In the genomic region with DNA sequence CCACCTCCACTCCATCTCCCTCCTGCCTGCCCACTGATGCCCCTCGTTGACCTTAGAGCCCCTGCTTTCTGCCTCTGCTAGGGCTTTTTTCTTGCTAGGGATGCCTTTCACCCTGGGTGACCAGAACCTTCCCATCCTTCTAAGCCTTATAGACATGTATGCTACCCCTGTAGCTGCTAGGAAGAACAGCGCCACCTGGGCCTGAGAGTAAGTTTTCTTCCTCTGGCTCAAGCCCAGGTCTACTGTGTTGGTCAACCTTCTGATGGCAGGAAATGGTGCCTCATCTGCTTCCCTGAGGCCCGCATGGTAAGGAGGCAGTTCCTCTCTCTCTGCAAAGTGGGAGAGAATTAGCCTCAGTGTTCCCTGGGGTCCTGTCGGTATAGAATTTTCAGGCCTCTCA, we compare ENCODE assay signal across 23 mouse cellular contexts. TPM values are rescaled to one million over a fixed set of nuclear protein-coding genes. Genes with fewer than 3 reads are reported as not detected.
DNase-seq lines count a peak whose midpoint lies in the region; ATAC-seq and TF ChIP-seq lines count a peak whose summit lies in the region.
"Had no signal": no experiment of that assay in that cellular context is flagged by ENCODE, and none has a peak within 500 bp of the region (broad histone marks: within the 10 kb centered on the region; RNA-seq: fewer than 3 reads in every experiment).

No protein-coding gene starts in this region.

- ATAC-seq in heart, postnatal 0 days (ENCODE audit: insufficient read depth, low read depth) = no peak
- no peak for ATAC-seq in heart, embryonic 12.5 days (ENCODE audit: insufficient number of reproducible peaks, low FRiP score)
- ATAC-seq in liver, embryonic 14.5 days (ENCODE audit: insufficient read depth) = no peak
- ATAC-seq in liver, embryonic 11.5 days (replicated peaks; ENCODE audit: low FRiP score) = no peak
- ATAC-seq: activated CD4-positive, CD25-positive, alpha-beta regulatory T cell, adult 4 months had no signal

- no peaks in the 10 kb centered on the region for H3K9me3 ChIP-seq in heart, postnatal 0 days (replicated peaks; ENCODE audit: control insufficient read depth, low read length)
- H3K9me3 ChIP-seq in heart, embryonic 12.5 days (replicated peaks) = no peaks in the 10 kb centered on the region
- no peaks in the 10 kb centered on the region for H3K9me3 ChIP-seq in liver, embryonic 14.5 days (ENCODE audit: control insufficient read depth, low read length)
- no peaks in the 10 kb centered on the region for H3K9me3 ChIP-seq in liver, embryonic 11.5 days (ENCODE audit: control insufficient read depth, low read length)
- H3K9me3 ChIP-seq: embryonic facial prominence, embryonic 13.5 days; heart, embryonic 15.5 days; limb, embryonic 13.5 days; midbrain, embryonic 10.5 days; neural tube, embryonic 12.5 days had no signal

- H3K27me3 ChIP-seq in heart, postnatal 0 days (ENCODE audit: control insufficient read depth, insufficient read depth, low read length) = peaks cover 25% of the 10 kb centered on the region
- peaks cover 73% of the 10 kb centered on the region for H3K27me3 ChIP-seq in heart, embryonic 12.5 days (replicated peaks)
- H3K27me3 ChIP-seq in liver, embryonic 14.5 days (ENCODE audit: control insufficient read depth, insufficient read depth, low read length) = no peaks in the 10 kb centered on the region; the same call in 1 of the 2 replicates
- peaks cover 51% of the 10 kb centered on the region for H3K27me3 ChIP-seq in liver, embryonic 11.5 days (replicated peaks; ENCODE audit: control insufficient read depth, insufficient read depth, low read length)

- WGBS in heart, postnatal 0 days = 74% methylated on average over 4 of the region's 4 CpGs
- WGBS in heart, embryonic 12.5 days = 61% methylated on average over 4 of the region's 4 CpGs
- WGBS in liver, embryonic 14.5 days (ENCODE audit: insufficient replicate concordance) = 37% methylated on average over 4 of the region's 4 CpGs
- WGBS in liver, embryonic 11.5 days = 59% methylated on average over 4 of the region's 4 CpGs
- 37% methylated on average over 4 of the region's 4 CpGs for WGBS in bone marrow, adult 2 months

- no peak for TF ChIP-seq POLR2A in bone marrow, adult 2 months (IDR thresholded peaks at IDR 0.05; ENCODE audit: borderline replicate concordance, control insufficient read depth, low read depth, low read length)

- no peak overlapping the region for H3K9ac ChIP-seq in heart, postnatal 0 days (replicated peaks; ENCODE audit: low read depth, low read length)
- no peak overlapping the region for H3K9ac ChIP-seq in heart, embryonic 12.5 days
- no peak overlapping the region for H3K9ac ChIP-seq in liver, embryonic 14.5 days (replicated peaks)
- no peak overlapping the region for H3K9ac ChIP-seq in liver, embryonic 11.5 days (ENCODE audit: low read depth, low read length)
- H3K9ac ChIP-seq: embryonic facial prominence, embryonic 13.5 days; heart, embryonic 15.5 days; limb, embryonic 13.5 days; neural tube, embryonic 12.5 days had no signal

- H3K4me1 ChIP-seq in heart, postnatal 0 days (ENCODE audit: control insufficient read depth, insufficient read depth) = no peaks in the 10 kb centered on the region
- peaks cover 17% of the 10 kb centered on the region for H3K4me1 ChIP-seq in heart, embryonic 12.5 days (replicated peaks)
- H3K4me1 ChIP-seq in liver, embryonic 14.5 days (replicated peaks; ENCODE audit: control insufficient read depth in 2 of 2, insufficient read depth in 2 of 2, low read length in 1 of 2) = no peaks in the 10 kb centered on the region
- H3K4me1 ChIP-seq in liver, embryonic 11.5 days (replicated peaks; ENCODE audit: control insufficient read depth, insufficient read depth, low read length) = no peaks in the 10 kb centered on the region
- no peaks in the 10 kb centered on the region for H3K4me1 ChIP-seq in bone marrow, adult 2 months (ENCODE audit: control insufficient read depth, insufficient read depth, low read length)

- no peak for DNase-seq in heart, postnatal 0 days (ENCODE audit: low spot score)
- no peak for DNase-seq in liver, embryonic 14.5 days (ENCODE audit: low read depth in 3 of 3, low spot score in 3 of 3)
- no peak for DNase-seq in liver, embryonic 11.5 days (ENCODE audit: low spot score)
- peak; percentile 25 for DNase-seq in A20 (ENCODE audit: low read depth, low spot score)
- no peak for DNase-seq in c-Kit-positive CD71-positive TER-119-positive erythroid progenitor cells, embryonic 14.5 days (ENCODE audit: low spot score)
- DNase-seq in frontal cortex, postnatal 36 days (ENCODE audit: low spot score in 2 of 2) = no peak
- DNase-seq: adrenal gland, postnatal 25 days; cerebellum, adult 2 months; gastrocnemius, postnatal 10 days; heart, adult 2 months; kidney, adult 9 months; lung, postnatal 4 days; thymus, postnatal 25 days had no signal

- TF ChIP-seq CTCF in heart, postnatal 0 days (IDR thresholded peaks at IDR 0.05; ENCODE audit: low read depth) = peak; percentile 18; the same call in 1 of the 2 replicates
- peak; percentile 34; the same call in 1 of the 2 replicates for TF ChIP-seq CTCF in liver, embryonic 14.5 days (IDR thresholded peaks at IDR 0.05; ENCODE audit: low read depth)
- TF ChIP-seq CTCF in bone marrow, adult 2 months (IDR thresholded peaks at IDR 0.05; ENCODE audit: control insufficient read depth, insufficient read depth, low read length) = peak; percentile 33; the same call in 1 of the 2 replicates

- no peak for TF ChIP-seq EP300 in heart, postnatal 0 days (IDR thresholded peaks at IDR 0.05; ENCODE audit: low read depth)
- no peak for TF ChIP-seq EP300 in liver, embryonic 14.5 days (IDR thresholded peaks at IDR 0.05; ENCODE audit: low read depth)

- no peak overlapping the region for H3K27ac ChIP-seq in heart, postnatal 0 days (ENCODE audit: low read depth)
- H3K27ac ChIP-seq in heart, embryonic 12.5 days (ENCODE audit: poor library complexity, severe bottlenecking) = no peak overlapping the region
- H3K27ac ChIP-seq in liver, embryonic 14.5 days = no peak overlapping the region
- no peak overlapping the region for H3K27ac ChIP-seq in liver, embryonic 11.5 days (ENCODE audit: low read depth, low read length)
- no peak overlapping the region for H3K27ac ChIP-seq in bone marrow, adult 2 months (ENCODE audit: control insufficient read depth, insufficient read depth, low read depth, low read length, poor library complexity)
- H3K27ac ChIP-seq: embryonic facial prominence, embryonic 13.5 days; heart, adult 2 months; heart, embryonic 15.5 days; limb, embryonic 13.5 days; midbrain, embryonic 10.5 days; neural tube, embryonic 12.5 days had no signal

- H3K4me2 ChIP-seq in heart, postnatal 0 days (ENCODE audit: low read depth, low read length) = no peak overlapping the region
- no peak overlapping the region for H3K4me2 ChIP-seq in heart, embryonic 12.5 days
- no peak overlapping the region for H3K4me2 ChIP-seq in liver, embryonic 14.5 days (ENCODE audit: low read depth)
- no peak overlapping the region for H3K4me2 ChIP-seq in liver, embryonic 11.5 days
- H3K4me2 ChIP-seq: embryonic facial prominence, embryonic 13.5 days; heart, embryonic 15.5 days; limb, embryonic 13.5 days; neural tube, embryonic 12.5 days had no signal

- H3K4me3 ChIP-seq in heart, postnatal 0 days (ENCODE audit: low read depth, low read length) = no peak overlapping the region
- no peak overlapping the region for H3K4me3 ChIP-seq in heart, embryonic 12.5 days
- no peak overlapping the region for H3K4me3 ChIP-seq in liver, embryonic 14.5 days (ENCODE audit: insufficient read depth in 1 of 2, low read depth in 2 of 2, low read length in 2 of 2)
- no peak overlapping the region for H3K4me3 ChIP-seq in liver, embryonic 11.5 days (ENCODE audit: low read depth, low read length)
- H3K4me3 ChIP-seq in bone marrow, adult 2 months (replicated peaks; ENCODE audit: control insufficient read depth, low read depth, low read length) = no peak overlapping the region
- H3K4me3 ChIP-seq: embryonic facial prominence, embryonic 13.5 days; heart, adult 2 months; heart, embryonic 15.5 days; limb, embryonic 13.5 days; midbrain, embryonic 10.5 days; neural tube, embryonic 12.5 days had no signal

- H3K36me3 ChIP-seq in heart, postnatal 0 days (replicated peaks; ENCODE audit: control insufficient read depth, insufficient read depth, low read length) = no peaks in the 10 kb centered on the region
- H3K36me3 ChIP-seq in heart, embryonic 12.5 days = 0 out of 2 replicates have a peak, but pooled peaks cover 3% of the 10 kb centered on the region
- no peaks in the 10 kb centered on the region for H3K36me3 ChIP-seq in liver, embryonic 14.5 days (replicated peaks; ENCODE audit: control insufficient read depth, insufficient read depth, low read depth)
- H3K36me3 ChIP-seq in liver, embryonic 11.5 days (ENCODE audit: control insufficient read depth, insufficient read depth, low read length) = no peaks in the 10 kb centered on the region
- H3K36me3 ChIP-seq: heart, embryonic 15.5 days had no signal

RNA-seq across cellular contexts. Expression of a gene that starts 11.3 kb away (rescaled TPM):
- 7.3 and 10.6 TPM in 2 replicates for total RNA-seq in heart, postnatal 0 days (2014; rRNA removed; ENCODE audit: low replicate concordance)
- polyA plus RNA-seq in heart, postnatal 0 days (2015; fragmentation: Nextera tagmentation; extraction: Ambion mirVana) = 0.48 and 0.59 TPM in 2 replicates
- 2.6 and 2.7 TPM in 2 replicates for polyA plus RNA-seq in heart, embryonic 12.5 days (2016; fragmentation: Nextera tagmentation; extraction: Ambion mirVana)
- polyA plus RNA-seq in liver, embryonic 14.5 days (2012; rRNA removed) = 0.22 and 0.24 TPM in 2 replicates
- 0.15 TPM in 1 of 2 replicates, not detected in the other for polyA plus RNA-seq in liver, embryonic 14.5 days (2014; fragmentation: Nextera tagmentation; extraction: Ambion mirVana)
- 1.1 and 1.3 TPM in 2 replicates for polyA plus RNA-seq in liver, embryonic 11.5 days (2014; fragmentation: Nextera tagmentation; extraction: Ambion mirVana)
- polyA plus RNA-seq in bone marrow, adult 2 months (2011; ENCODE audit: insufficient read depth, insufficient read length, low replicate concordance, missing spikeins) = not detected in 2 replicates
- total RNA-seq: monocyte, adult 5-6 weeks had no signal
- polyA plus RNA-seq: liver, embryonic 16.5 days had no signal

RNA-seq across cellular contexts. Expression of a gene that starts 51.6 kb away (rescaled TPM):
- total RNA-seq in heart, postnatal 0 days (2014; rRNA removed; ENCODE audit: low replicate concordance) = 21.6 and 67.5 TPM in 2 replicates
- 9.9 and 11.6 TPM in 2 replicates for polyA plus RNA-seq in heart, postnatal 0 days (2015; fragmentation: Nextera tagmentation; extraction: Ambion mirVana)
- 35.8 and 37.9 TPM in 2 replicates for polyA plus RNA-seq in heart, embryonic 12.5 days (2016; fragmentation: Nextera tagmentation; extraction: Ambion mirVana)
- polyA plus RNA-seq in liver, embryonic 14.5 days (2012; rRNA removed) = 2.0 and 3.0 TPM in 2 replicates
- polyA plus RNA-seq in liver, embryonic 14.5 days (2014; fragmentation: Nextera tagmentation; extraction: Ambion mirVana) = 1.5 and 2.3 TPM in 2 replicates
- 4.2 and 6.0 TPM in 2 replicates for polyA plus RNA-seq in liver, embryonic 11.5 days (2014; fragmentation: Nextera tagmentation; extraction: Ambion mirVana)
- polyA plus RNA-seq in bone marrow, adult 2 months (2011; ENCODE audit: insufficient read depth, insufficient read length, low replicate concordance, missing spikeins) = 3.9 and 8.8 TPM in 2 replicates
- total RNA-seq: monocyte, adult 5-6 weeks had no signal
- polyA plus RNA-seq: activated CD4-positive, CD25-positive, alpha-beta regulatory T cell, adult 4 months had no signal
